Mouse (Mus musculus) kidney, postnatal 14 days (tissue): ENCODE data around the gene Klhl23.

Source experiments
- DNase-seq: peaks from one replicate; pipeline ENCODE4 v3.0.0; 2022; ENCODE audit warnings: mixed read lengths

The Klhl23 gene

DNA sequence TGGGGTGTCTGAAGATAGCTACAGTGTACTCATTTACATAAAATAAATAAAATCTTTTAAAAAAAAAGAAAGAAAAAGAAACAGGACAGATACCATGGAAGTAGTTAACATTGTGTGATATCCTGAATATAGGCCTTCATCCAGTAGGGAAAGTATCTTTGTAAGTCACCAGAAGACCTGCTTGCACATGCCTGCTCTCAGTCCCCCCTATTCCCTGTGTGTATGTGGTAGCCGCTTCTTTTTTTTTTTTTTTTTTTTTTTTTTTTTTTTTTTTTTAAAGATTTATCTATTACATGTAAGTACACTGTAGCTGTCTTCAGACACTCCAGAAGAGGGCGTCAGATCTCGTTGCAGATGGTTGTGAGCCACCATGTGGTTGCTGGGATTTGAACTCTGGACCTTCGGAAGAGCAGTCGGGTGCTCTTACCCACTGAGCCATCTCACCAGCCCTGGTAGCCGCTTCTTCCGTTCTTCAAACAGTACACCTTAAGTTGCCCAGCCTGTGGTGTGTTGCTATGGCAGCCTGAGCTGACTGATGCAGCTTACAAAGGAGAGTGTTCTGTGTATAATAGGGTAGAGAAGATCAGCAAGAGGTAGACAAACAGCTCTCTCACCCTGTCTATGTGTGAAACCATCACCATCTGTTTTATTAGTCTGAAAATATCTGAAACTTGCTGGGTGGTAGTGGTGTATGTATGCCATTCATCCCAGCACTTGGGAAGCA lies 15.7 kb downstream of the Klhl23 start:
- no peak for DNase-seq

GRCm38 (mm10) chr2:69837996-69838395 lies 16.3 kb downstream of the Klhl23 start:
- DNase-seq: no peak

GRCm38 (mm10) chr2:69838707-69839106 lies 17.0 kb downstream of the Klhl23 start:
- no peak for DNase-seq

DNA sequence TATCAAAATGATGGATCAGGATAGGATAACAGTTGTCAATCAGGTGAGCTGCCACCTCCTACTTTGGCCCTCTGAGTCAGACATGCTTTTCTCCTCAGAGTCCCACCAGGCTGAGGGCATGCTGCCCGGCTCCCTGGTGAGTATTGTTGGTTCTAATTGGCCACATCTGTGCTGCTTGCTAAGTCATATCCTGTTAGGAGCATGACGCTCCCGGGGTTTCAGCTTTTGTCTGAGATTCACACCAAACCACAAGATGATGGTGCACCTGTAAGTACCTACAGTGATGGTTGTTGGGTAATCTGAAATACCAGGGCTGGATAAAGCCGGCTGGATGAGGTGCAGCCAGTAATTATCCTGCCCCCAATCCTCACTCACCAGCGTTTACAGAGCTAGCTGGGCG lies 18.5 kb downstream of the Klhl23 start:
- no peak for DNase-seq

DNA sequence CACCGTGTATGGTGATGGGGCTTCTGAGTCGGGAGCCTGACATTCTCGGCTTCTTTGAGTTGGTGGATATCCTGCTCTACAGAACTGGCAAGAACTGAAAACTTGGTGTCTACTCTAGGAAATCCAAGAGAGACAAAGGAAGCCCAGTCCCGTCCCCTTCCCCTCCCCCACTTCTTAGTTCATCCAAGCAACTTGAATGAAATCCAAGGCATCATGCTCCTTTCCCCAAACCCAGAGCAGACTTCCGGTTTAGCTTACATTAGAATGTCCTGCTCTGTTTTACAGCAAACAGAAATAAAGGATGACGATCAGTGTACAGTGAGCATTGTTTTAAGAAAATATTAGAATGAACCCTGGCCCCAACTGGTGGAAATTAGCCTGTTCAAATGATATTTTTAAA lies 27.5 kb downstream of the Klhl23 start:
- peak; percentile 38 for DNase-seq

DNA sequence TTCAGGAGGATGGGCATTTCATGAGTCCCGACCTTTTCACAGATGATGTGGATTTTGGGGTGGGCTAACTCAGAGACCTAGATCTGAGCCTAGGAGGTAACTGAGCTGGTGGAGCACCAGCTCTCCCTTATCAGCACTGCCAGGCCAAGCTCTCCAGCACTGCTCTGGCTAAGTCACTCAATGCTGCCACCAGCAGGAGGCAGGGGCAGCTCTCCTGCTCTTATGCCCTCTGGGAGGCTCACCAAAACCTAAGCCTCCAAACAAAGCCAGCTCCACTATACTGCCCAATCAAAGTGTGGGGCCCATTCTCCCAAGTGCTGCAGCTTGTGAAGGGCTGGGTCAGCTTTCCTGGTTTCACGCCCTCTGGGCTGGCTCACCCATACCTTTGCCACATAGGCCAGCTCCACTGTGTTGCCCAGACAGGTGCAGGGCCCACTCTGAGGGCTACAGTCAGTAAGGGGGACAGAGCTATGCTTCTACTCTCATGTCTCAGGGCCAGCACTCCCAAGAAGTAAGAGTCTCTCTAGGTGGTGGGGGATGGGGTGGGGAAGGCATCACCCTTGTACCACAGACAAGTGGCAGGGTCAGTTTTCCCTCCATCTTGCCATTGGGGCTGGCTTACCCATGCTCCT lies 29.8 kb downstream of the Klhl23 start:
- no peak for DNase-seq

DNA sequence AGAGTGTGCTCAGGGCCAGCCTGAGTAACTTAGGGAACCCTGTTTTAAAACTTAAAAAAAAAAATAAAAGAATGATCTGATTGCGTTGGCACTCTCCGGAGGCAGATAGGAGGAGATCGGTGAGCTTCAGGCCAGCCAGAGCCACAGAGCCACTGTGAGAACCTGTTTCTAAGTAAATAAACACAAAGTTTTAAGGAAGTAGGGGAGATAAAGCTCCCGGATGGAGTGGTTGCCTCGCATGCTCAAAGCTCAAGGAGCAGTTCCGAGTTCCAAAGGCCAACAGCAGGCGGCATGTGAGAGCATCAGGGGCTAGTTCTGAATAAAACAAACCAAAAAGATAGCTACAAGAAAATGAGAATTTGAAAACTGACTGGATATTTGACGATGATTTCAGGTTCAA lies 34.6 kb downstream of the Klhl23 start:
- DNase-seq: no peak

DNA sequence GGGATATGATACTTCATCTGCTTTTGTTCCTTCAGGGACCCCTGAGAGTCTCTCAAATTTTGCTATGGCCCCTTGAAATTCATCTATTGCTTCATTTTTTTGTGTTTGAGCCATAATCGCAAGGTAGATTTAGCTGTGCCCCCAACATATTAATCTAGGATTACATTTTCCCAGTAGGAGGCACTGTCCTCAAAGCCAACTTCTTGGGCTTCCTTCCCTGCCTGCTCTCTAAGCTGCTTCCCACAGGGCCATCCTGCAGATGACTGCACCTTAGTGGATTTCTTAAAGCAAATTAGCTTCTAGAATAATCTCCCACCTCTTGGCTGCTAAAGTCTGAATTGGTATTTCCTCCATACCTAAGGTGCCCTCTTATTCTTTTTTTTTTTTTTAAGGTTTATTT lies 36.1 kb downstream of the Klhl23 start:
- DNase-seq: no peak

GRCm38 (mm10) chr2:69860972-69861452 lies 39.3 kb downstream of the Klhl23 start:
- peak; percentile 38 for DNase-seq

DNA sequence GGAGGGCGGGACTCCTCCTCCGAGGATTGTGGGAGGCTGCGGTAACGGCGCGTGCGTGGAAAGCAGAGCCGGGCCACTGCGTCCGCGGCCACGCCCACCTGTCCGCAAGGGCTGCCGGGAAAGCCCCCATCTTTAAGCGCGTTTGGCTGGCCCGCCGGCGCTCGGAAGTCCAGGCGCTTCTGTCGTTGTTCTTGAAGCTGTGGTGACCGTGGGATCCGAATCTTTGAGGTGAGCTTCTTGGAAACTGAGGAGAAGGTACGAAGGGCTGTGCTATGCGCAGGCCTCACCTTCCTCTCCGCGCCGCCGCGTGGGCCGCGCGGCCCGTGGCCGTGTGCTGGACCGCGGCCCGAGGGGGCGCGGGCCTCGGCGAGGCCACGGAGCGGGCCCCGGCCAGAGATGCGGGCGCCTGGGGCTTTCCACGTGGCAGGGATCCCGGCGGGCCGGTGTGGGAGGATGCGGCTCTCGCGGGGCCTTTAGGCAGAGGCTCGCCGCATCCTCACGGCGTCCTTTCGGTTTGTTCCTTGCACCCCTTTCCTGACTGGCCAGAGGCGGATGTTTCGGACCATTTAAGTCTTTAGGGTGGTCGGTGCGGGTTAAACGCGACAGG lies 39.8 kb downstream of the Klhl23 start, which contains the start of gene Ssb:
Ssb (plus strand) TSS at position 78 of the 607 bp plus-strand sequence.
- DNase-seq: peak; percentile 97

DNA sequence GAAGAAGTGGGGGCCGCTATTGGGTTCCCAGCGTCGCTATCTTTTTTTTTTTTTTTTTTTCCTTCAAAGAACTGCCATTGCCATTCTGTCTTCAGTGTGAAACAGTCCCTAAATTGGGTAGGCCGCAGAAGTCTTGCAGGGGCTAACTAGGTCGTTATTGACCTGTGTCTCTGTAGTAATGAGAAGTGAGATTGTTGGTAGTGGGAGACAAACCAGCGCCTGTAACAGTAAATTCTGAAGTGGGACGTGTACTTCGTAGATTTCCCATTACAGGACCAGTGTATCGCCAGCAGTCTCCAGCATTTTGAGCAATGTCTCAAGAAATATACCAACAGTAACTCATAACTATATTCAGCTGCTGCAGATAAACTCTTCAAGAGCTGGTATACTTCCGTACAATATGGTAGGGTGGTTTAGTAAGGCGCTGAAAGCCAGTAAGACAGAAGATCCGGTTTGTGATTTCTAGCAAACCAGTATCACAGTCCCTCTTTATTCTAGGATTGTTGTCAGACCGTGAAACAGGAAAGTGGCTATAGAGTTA lies 40.4 kb downstream of the Klhl23 start:
- no peak for DNase-seq

DNA sequence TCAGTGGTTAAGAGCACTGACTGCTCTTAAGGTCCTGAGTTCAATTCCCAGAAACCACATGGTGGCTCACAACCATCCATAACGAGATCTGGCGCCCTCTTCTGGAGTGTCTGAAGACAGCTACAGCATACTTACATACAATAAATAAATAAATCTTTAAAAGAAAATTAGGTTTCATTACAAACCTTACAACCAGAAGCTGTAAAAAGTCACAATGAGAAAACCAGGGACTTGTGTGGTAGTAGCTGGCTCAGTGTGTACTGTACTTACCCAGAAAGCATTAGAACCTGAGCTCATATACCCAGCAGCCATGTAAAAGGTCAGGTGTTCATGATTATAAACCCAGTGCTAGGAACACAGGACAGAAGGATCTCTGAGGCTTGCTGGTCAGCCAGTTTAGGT lies 62.2 kb downstream of the Klhl23 start:
- no peak for DNase-seq

DNA sequence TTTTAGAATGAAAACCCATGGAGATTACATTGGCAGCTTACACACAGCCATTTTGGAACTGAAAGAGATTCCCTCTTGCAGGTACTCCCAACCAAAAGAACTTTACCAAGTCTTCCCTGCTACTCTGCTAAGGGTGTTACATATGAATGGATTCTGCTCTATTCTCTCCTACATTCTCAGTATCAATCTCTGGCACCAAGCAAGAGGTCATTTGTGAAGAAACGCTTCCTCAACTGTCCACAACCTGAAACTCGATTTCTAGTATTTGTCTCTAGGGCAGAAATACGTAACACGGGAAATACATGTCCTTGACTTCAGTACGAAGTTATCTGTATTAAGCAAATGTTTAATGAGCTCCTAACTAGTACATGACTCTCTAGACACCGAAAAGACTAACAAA lies 62.8 kb downstream of the Klhl23 start:
- DNase-seq: no peak

DNA sequence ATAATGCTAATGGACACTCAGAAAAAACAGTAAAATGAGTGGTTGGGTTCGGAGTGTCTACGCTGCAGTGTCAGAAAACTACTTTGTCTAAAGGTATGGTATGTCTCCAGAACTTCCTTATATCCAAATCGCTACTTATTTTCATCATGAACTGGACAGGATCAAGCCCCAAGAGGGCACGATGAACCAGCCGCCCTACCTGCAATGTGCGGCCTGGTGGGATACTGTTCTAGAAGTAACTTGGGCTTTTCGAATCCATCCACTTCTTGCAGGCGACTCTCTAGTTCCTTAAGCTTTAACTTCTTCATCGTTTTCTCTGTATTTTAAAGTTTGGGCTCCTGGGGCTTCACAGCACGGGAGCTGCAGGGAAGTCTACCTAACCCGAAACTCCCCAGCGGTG lies 63.3 kb downstream of the Klhl23 start:
- no peak for DNase-seq

DNA sequence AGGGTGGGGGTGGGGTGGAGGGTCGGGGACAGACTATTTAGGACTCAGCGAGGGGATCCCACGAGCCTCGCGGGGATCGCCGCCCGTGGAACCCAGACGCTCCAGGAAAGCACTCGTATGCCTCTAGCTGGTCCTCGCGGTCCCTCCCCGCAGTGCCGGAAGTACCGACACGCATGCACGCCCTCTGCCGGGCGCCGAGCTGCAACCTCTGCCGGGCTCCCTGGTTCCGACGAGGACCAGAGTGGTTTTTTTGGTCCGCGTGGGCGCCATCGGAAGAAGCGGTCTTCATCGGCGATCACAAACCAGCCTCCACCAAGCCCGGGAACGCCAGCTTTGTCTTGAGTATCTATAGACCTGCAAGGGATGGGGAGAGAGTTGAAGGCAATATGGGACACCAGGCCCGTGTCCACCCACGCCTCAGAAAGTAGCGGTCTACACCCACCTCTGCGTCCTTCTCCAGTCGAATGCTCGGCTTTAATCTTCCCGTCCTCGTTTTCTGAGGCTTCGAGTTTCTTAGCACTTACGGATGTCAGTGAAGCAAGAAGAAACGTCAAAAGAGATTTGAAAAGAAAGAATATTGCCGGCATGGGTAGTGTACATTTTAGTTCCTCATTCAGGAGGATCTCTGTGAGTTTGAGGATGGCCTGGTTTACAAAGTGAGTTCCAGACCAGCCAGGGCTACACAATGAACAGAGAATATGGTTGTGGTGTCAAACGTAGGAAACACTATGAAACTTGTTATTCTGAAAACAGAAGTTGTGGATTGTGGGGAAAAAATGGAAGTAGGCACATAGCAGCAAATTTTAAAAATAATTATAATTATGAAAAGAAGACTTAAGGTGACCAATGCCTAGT lies 63.9 kb downstream of the Klhl23 start, which contains the start of gene Mettl5:
Mettl5 (minus strand) TSS at position 165 of the 855 bp plus-strand sequence.
- peak; percentile 92 for DNase-seq
